Mouse (Mus musculus) midbrain, embryonic 14.5 days (tissue): ENCODE results near the gene Mylip. TPM values are rescaled to one million over a fixed set of nuclear protein-coding genes. Genes with fewer than 3 reads are reported as not detected.

Source experiments
- ATAC-seq: fragments of 200-750 bp; cut with Nextera tagmentation; 2 replicates; pipeline ENCODE4 v1.8.0; 2017; ENCODE audit warnings: moderate number of reproducible peaks, moderate library complexity; ENCODE audit not compliant: low FRiP score, low TSS enrichment
- DNase-seq: peaks from one replicate; pipeline ENCODE4 v3.0.0-alpha.2; 2015
- H3K27ac ChIP-seq: fragments of 300-500 bp; sonication (generic); replicated peaks from 2 replicates; pipeline ENCODE4 v1.5.1; 2014; ENCODE audit warnings: mild to moderate bottlenecking, low read depth, low read length, moderate library complexity
- H3K27me3 ChIP-seq: fragments of 300-500 bp; sonication (generic); 2 replicates; pipeline ENCODE4 v1.6.1; 2014; ENCODE audit warnings: low read length, control low read depth, mixed read lengths; ENCODE audit not compliant: control insufficient read depth, insufficient read depth
- H3K36me3 ChIP-seq: fragments of 300-500 bp; sonication (generic); 2 replicates; pipeline ENCODE4 v1.6.1; 2014; ENCODE audit warnings: low read length, control low read depth; ENCODE audit not compliant: control insufficient read depth, insufficient read depth
- H3K4me1 ChIP-seq: fragments of 300-500 bp; sonication (generic); 2 replicates; pipeline ENCODE4 v1.6.1; 2014; ENCODE audit warnings: mild to moderate bottlenecking, antibody characterized with exemption, low read length, control low read depth; ENCODE audit not compliant: control insufficient read depth, insufficient read depth
- H3K4me2 ChIP-seq: fragments of 300-500 bp; sonication (generic); 2 replicates; pipeline ENCODE4 v1.6.1; 2014; ENCODE audit warnings: mild to moderate bottlenecking, low read length, moderate library complexity
- H3K4me3 ChIP-seq: fragments of 300-500 bp; sonication (generic); replicated peaks from 2 replicates; pipeline ENCODE4 v1.5.1; 2014; ENCODE audit warnings: low read depth, low read length
- H3K9ac ChIP-seq: fragments of 300-500 bp; sonication (generic); replicated peaks from 2 replicates; pipeline ENCODE4 v1.6.1; 2014; ENCODE audit warnings: mild to moderate bottlenecking, low read length, moderate library complexity
- H3K9me3 ChIP-seq: fragments of 300-500 bp; sonication (generic); 2 replicates; pipeline ENCODE4 v1.6.1; 2016; ENCODE audit warnings: low read length, control low read depth, mixed read lengths; ENCODE audit not compliant: control insufficient read depth
- WGBS: fragments of 180-500 bp; shearing (Covaris S2); extraction: QIAGEN DNeasy Blood & Tissue Kit; methylation state at CpG from one replicate; pipeline ENCODE4 v1.1.7; 2014; 5-methylcytosine and 5-hydroxymethylcytosine counted together
- polyA plus RNA-seq: library from polyadenylated mRNA; unstranded; fragments of >200 nt; fragmentation: Nextera tagmentation; extraction: Ambion mirVana; gene quantifications from 2 replicates; pipeline ENCODE4 v1.2.1, GENCODE M21; 2014

Gene Mylip
- 3.0 and 4.1 TPM in 2 replicates for polyA plus RNA-seq

GRCm38 (mm10) chr13:45389448-45390311 lies at the start of gene Mylip:
Mylip (plus strand) TSS chr13:45389742.
- under 1% methylated on average over 76 of the region's 81 CpGs for WGBS
- Histone ChIP-seq H3K27me3 (0 out of 2 replicates have a peak, but pooled peaks cover 4% of the 10 kb centered on the region), H3K4me1 (peaks cover 15% of the 10 kb centered on the region), H3K27ac (peak within 1 kb of the TSS; percentile 71), H3K9me3 (no peaks in the 10 kb centered on the region), H3K36me3 (no peaks in the 10 kb centered on the region), H3K4me2 (peak within 1 kb of the TSS; percentile 97), H3K4me3 (peak within 1 kb of the TSS; percentile 70), H3K9ac (peak within 1 kb of the TSS; percentile 74)
- DNase-seq (peak; percentile 98), ATAC-seq (peak; percentile 96)

GRCm38 (mm10) chr13:45341991-45342390 lies 47.6 kb upstream of the Mylip start:
- no peak for ATAC-seq
- H3K4me2 ChIP-seq = no peak overlapping the region
- H3K27ac ChIP-seq = no peak overlapping the region
- no peak overlapping the region for H3K9ac ChIP-seq
- no peak overlapping the region for H3K4me3 ChIP-seq
- DNase-seq = no peak
- 0 out of 2 replicates have a peak, but pooled peaks cover 2% of the 10 kb centered on the region for H3K9me3 ChIP-seq
- H3K36me3 ChIP-seq = no peaks in the 10 kb centered on the region
- no peaks in the 10 kb centered on the region for H3K27me3 ChIP-seq
- H3K4me1 ChIP-seq = 0 out of 2 replicates have a peak, but pooled peaks cover 6% of the 10 kb centered on the region

DNA sequence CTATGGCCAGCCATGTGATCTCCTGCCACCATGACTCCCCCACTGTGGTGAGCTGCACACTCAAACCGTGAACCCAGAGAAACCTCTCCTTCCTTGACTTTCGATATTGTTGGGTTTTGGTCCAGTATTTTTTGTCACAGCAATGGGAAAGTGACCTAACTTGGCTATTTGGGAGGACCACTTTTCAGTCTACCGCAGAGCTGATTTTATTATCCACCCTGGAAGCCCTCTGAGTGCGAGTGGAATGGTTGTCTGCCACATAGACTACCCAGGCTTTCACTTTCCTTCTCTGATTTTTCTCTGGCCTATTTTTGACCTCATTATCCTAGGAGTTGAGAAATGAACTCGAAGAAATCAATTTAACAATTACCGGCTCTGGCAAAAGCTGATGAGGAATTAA lies 46.0 kb upstream of the Mylip start:
- 0 out of 2 replicates have a peak, but pooled peaks cover 2% of the 10 kb centered on the region for H3K9me3 ChIP-seq
- DNase-seq (no peak), ATAC-seq (no peak)
- H3K4me3 ChIP-seq = no peak overlapping the region
- H3K4me1 ChIP-seq = 0 out of 2 replicates have a peak, but pooled peaks cover 6% of the 10 kb centered on the region
- H3K27ac ChIP-seq = no peak overlapping the region
- H3K4me2 ChIP-seq = no peak overlapping the region
- no peak overlapping the region for H3K9ac ChIP-seq
- WGBS = 89% methylated on average over 6 of the region's 6 CpGs
- no peaks in the 10 kb centered on the region for H3K27me3 ChIP-seq
- H3K36me3 ChIP-seq = no peaks in the 10 kb centered on the region

DNA sequence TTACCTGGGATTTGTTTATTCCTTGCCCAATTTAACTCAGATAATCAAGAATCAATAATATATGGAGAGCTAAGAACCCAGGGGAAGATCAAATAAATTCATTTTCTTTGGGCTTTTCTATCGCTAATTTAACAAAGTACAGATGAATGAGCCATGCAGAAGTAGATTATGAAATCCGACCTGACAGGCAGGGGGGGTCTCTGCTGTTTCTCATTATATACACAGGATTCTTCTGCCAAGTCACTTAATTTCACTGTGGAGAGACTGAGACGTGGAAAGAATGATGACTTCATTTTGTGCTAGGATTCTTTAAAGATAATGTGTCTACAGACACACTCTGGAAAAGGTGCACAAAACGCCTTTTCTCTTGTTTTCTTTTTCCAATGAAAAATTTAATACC lies 45.6 kb upstream of the Mylip start:
- H3K4me3 ChIP-seq = no peak overlapping the region
- no peak overlapping the region for H3K27ac ChIP-seq
- H3K9ac ChIP-seq = no peak overlapping the region
- H3K4me1 ChIP-seq = 0 out of 2 replicates have a peak, but pooled peaks cover 6% of the 10 kb centered on the region
- H3K4me2 ChIP-seq = no peak overlapping the region
- H3K36me3 ChIP-seq = no peaks in the 10 kb centered on the region
- H3K9me3 ChIP-seq = 0 out of 2 replicates have a peak, but pooled peaks cover 2% of the 10 kb centered on the region
- DNase-seq (peak; percentile 9), ATAC-seq (no peak)
- H3K27me3 ChIP-seq = no peaks in the 10 kb centered on the region
- WGBS = 44% methylated on average over 4 of the region's 4 CpGs

DNA sequence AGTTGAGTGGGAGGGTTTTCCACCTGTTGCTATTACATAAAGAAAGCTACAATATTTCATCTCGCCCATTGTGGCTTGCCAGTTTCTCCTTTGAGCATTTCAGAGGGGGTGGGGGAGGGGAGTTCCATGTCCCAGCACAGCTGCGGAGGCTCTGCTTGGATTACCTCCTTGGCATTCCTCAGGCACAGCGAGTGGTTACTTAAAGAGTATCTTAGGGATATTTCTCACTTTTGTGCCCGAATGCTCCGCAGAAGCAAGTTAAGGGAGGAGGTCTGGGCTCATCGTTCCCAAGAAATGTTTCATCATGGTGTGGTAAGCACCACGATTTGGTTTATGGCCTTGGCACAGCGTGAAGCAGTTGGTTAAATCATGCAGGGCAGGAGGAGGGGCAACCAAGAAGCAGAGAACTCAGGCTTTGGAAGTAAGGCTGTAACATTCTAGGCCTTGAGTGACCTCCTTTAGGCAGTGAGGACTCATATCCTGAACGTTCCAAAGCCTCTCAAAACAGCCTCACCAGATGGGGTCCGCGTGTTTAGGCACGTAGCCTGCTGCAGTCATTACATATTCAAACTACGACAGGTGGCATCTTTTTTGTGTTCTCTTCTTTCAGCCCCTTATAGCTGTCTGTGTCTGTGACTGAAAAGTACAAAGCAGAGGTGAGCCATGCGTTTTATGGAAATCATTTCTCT lies 43.9 kb upstream of the Mylip start:
- DNase-seq (peak; percentile 32), ATAC-seq (no peak)
- H3K27ac ChIP-seq = no peak overlapping the region
- no peaks in the 10 kb centered on the region for H3K36me3 ChIP-seq
- no peak overlapping the region for H3K9ac ChIP-seq
- 0 out of 2 replicates have a peak, but pooled peaks cover 6% of the 10 kb centered on the region for H3K4me1 ChIP-seq
- H3K4me3 ChIP-seq = no peak overlapping the region
- no peak overlapping the region for H3K4me2 ChIP-seq
- H3K27me3 ChIP-seq = no peaks in the 10 kb centered on the region
- 17% methylated on average over 14 of the region's 14 CpGs for whole genome bisulfite sequencing
- 0 out of 2 replicates have a peak, but pooled peaks cover 2% of the 10 kb centered on the region for H3K9me3 ChIP-seq

GRCm38 (mm10) chr13:45351483-45351882 lies 38.1 kb upstream of the Mylip start:
- Histone ChIP-seq H3K4me3 (no peak overlapping the region), H3K9ac (no peak overlapping the region), H3K9me3 (no peaks in the 10 kb centered on the region), H3K27me3 (no peaks in the 10 kb centered on the region), H3K27ac (no peak overlapping the region), H3K36me3 (no peaks in the 10 kb centered on the region), H3K4me2 (no peak overlapping the region), H3K4me1 (no peaks in the 10 kb centered on the region)
- WGBS = 82% methylated on average over 5 of the region's 5 CpGs
- DNase-seq = no peak
- ATAC-seq = no peak

GRCm38 (mm10) chr13:45354824-45355223 lies 34.7 kb upstream of the Mylip start:
- Histone ChIP-seq H3K9ac (no peak overlapping the region), H3K36me3 (no peaks in the 10 kb centered on the region), H3K4me3 (no peak overlapping the region), H3K4me1 (no peaks in the 10 kb centered on the region), H3K27ac (no peak overlapping the region), H3K4me2 (no peak overlapping the region), H3K9me3 (no peaks in the 10 kb centered on the region), H3K27me3 (no peaks in the 10 kb centered on the region)
- peak; percentile 48 for DNase-seq
- no peak for ATAC-seq
- 76% methylated on average over 2 of the region's 2 CpGs for WGBS

DNA sequence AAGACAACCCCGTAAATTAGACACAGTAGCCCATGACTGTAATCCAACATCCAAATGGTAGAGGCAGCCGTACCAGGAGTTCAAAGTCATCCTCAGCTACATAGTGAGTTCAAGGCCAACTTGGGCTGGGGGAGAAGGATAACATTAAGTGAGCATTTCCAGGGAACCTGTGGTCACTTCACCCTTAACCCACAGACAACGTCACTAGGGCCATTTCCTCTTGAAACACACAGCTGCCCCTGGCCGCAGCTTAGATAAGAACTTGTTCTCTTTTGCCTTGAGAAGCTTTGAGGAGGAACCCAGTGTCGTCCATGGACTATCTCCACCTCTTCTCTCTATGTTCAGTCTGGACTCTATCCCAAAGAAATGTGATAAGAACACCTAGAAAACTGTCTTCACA lies 31.3 kb upstream of the Mylip start:
- 92% methylated on average over 5 of the region's 5 CpGs for WGBS
- H3K9ac ChIP-seq = no peak overlapping the region
- DNase-seq (no peak), ATAC-seq (no peak)
- H3K4me1 ChIP-seq = no peaks in the 10 kb centered on the region
- no peak overlapping the region for H3K4me2 ChIP-seq
- no peaks in the 10 kb centered on the region for H3K36me3 ChIP-seq
- H3K4me3 ChIP-seq = no peak overlapping the region
- H3K27me3 ChIP-seq = no peaks in the 10 kb centered on the region
- H3K27ac ChIP-seq = no peak overlapping the region
- H3K9me3 ChIP-seq = no peaks in the 10 kb centered on the region
